Mouse (Mus musculus) stomach, postnatal 0 days (tissue): Measurements from ENCODE around the gene Atl3.

ENCODE experiments used
- CTCF ChIP-seq: IDR thresholded peaks from 2 replicates; pipeline ENCODE4 v1.5.1; 2016; ENCODE audit warnings: antibody characterized with exemption, low read depth, mild to moderate bottlenecking, moderate library complexity
- EP300 ChIP-seq: optimal IDR thresholded peaks from 2 replicates; pipeline ENCODE3; 2016; ENCODE audit warnings: antibody characterized with exemption

GRCm38 (mm10) chr19:7523292-7523691 lies 29.5 kb downstream of the Atl3 start:
- TF ChIP-seq EP300 (no peak), CTCF (peak; percentile 53)
